Mouse (Mus musculus) kidney, postnatal 0 days (tissue): Measurements from ENCODE around the gene Prmt7. TPM values are rescaled to one million over a fixed set of nuclear protein-coding genes. Genes with fewer than 3 reads are reported as not detected.
A peak's percentile ranks its signal among the peaks of the same experiment; 100 is the strongest.

Source experiments
- ATAC-seq: fragments of 200-750 bp; cut with Nextera tagmentation; replicated peaks from 2 replicates; pipeline ENCODE4 v1.8.0; 2017; ENCODE audit warnings: low read depth, moderate number of reproducible peaks, moderate TSS enrichment, moderate library complexity; ENCODE audit not compliant: low FRiP score
- DNase-seq: peaks from one replicate; pipeline ENCODE4 v3.0.0-alpha.2; 2016; ENCODE audit warnings: low spot score
- H3K27ac ChIP-seq: fragments of 300-500 bp; sonication (generic); 2 replicates; pipeline ENCODE4 v1.5.1; 2014; ENCODE audit warnings: mild to moderate bottlenecking
- H3K27me3 ChIP-seq: fragments of 300-500 bp; sonication (generic); 2 replicates; pipeline ENCODE4 v1.6.1; 2014; ENCODE audit warnings: low read length, mixed read lengths; ENCODE audit not compliant: insufficient read depth
- H3K36me3 ChIP-seq: fragments of 300-500 bp; sonication (generic); 2 replicates; pipeline ENCODE4 v1.6.1; 2014; ENCODE audit warnings: low read length, mixed read lengths; ENCODE audit not compliant: insufficient read depth
- H3K4me1 ChIP-seq: fragments of 300-500 bp; sonication (generic); replicated peaks from 2 replicates; pipeline ENCODE4 v1.6.1; 2014; ENCODE audit warnings: antibody characterized with exemption, low read length, mixed read lengths; ENCODE audit not compliant: insufficient read depth
- H3K4me2 ChIP-seq: fragments of 300-500 bp; sonication (generic); 2 replicates; pipeline ENCODE4 v1.6.1; 2014; ENCODE audit warnings: mild to moderate bottlenecking, low read length, moderate library complexity, mixed read lengths
- H3K4me3 ChIP-seq: fragments of 300-500 bp; sonication (generic); replicated peaks from 2 replicates; pipeline ENCODE4 v1.5.1; 2014; ENCODE audit warnings: low read depth, low read length
- H3K9ac ChIP-seq: fragments of 300-500 bp; sonication (generic); 2 replicates; pipeline ENCODE4 v1.6.1; 2014; ENCODE audit warnings: low read depth, low read length
- H3K9me3 ChIP-seq: fragments of 300-500 bp; sonication (generic); replicated peaks from 2 replicates; pipeline ENCODE4 v1.6.1; 2016; ENCODE audit warnings: low read length, inconsistent platforms, mixed read lengths
- CTCF ChIP-seq: IDR thresholded peaks from 2 replicates; pipeline ENCODE4 v1.5.1; 2016; ENCODE audit warnings: antibody characterized with exemption, low read depth, mild to moderate bottlenecking, moderate library complexity
- WGBS: fragments of 180-500 bp; shearing (Covaris S2); extraction: QIAGEN DNeasy Blood & Tissue Kit; methylation state at CpG from one replicate; pipeline ENCODE4 v1.1.7; 2014; 5-methylcytosine and 5-hydroxymethylcytosine counted together
- polyA plus RNA-seq: library from polyadenylated mRNA; unstranded; fragments of >200 nt; fragmentation: Nextera tagmentation; extraction: Ambion mirVana; gene quantifications from 2 replicates; pipeline ENCODE4 v1.2.1, GENCODE M21; 2015

Gene Prmt7
- polyA plus RNA-seq, 1 experiment from 2014 or later: 30.1 TPM

DNA sequence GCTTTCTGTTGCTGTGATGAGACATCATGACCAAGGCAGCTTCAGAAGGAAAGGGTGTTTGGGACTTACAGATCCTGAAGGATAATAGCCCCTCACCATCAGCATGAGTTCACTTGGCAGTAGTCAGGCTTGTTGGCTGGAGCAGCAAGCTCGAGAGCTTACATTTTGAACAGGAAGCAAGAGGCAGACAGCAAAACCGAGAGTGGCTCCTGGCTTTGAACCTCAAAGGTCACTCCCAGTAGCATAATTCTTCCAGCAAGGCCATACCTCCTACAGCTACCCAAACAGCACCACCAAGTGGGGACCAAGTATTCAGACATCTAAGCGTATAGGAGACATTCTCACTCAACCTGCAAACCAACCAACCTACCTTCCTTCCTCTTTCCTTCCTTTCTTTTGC lies 22.0 kb downstream of the Prmt7 start:
- no peaks in the 10 kb centered on the region for H3K27me3 ChIP-seq
- H3K27ac ChIP-seq: no peak overlapping the region
- peaks cover 21% of the 10 kb centered on the region; the same call in 1 of the 2 replicates for H3K36me3 ChIP-seq

DNA sequence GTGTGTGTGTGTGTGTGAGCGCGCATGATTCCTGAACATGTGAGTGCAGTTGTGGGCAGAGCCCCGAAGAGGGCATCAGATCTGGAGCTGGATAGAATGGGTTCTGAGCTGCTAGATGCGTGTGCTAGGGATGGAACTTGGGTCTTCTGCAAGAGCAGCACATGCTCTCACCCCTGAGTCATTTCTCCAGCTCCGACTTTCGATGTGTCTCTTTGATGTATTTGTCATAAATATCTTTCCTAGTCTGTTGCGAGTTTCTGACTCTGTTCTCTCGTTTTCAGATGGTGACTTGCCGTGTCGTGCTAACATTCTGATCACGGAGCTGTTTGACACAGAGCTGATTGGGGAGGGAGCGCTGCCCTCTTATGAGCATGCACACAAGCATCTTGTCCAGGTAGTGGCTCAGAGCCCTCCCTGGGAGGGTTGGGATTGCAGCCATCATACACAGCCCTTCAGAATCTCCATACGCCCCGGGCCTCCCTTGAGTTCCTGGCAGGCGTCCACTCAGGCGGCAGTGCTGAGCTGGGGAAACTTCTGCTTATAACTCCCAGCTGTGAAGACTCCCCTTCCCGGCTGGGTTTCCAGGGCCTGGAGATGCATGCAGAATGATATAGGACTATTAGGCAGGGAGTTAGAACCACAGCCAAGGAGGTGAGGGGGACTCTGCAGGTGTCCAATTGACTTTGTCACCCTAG lies 24.0 kb downstream of the Prmt7 start:
- no peaks in the 10 kb centered on the region for H3K4me1 ChIP-seq
- H3K4me3 ChIP-seq: no peak overlapping the region
- peak; percentile 28 for DNase-seq
- no peak overlapping the region for H3K27ac ChIP-seq
- WGBS: 76% methylated on average over 17 of the region's 17 CpGs
- no peaks in the 10 kb centered on the region for H3K27me3 ChIP-seq
- H3K9ac ChIP-seq: no peak overlapping the region
- no peaks in the 10 kb centered on the region for H3K9me3 ChIP-seq
- H3K36me3 ChIP-seq: 0 out of 2 replicates have a peak, but pooled peaks cover 21% of the 10 kb centered on the region
- no peak for ATAC-seq
- no peak for TF ChIP-seq CTCF
- no peak overlapping the region for H3K4me2 ChIP-seq

More for the DNA sequence above, 22.0 kb downstream of the Prmt7 start:
- peak; percentile 34; the same call in 1 of the 2 replicates for TF ChIP-seq CTCF
- ATAC-seq (no peak), DNase-seq (no peak)
- Histone ChIP-seq H3K9ac (no peak overlapping the region), H3K9me3 (no peaks in the 10 kb centered on the region), H3K4me1 (no peaks in the 10 kb centered on the region), H3K4me3 (no peak overlapping the region), H3K4me2 (no peak overlapping the region)
- 63% methylated on average over 3 of the region's 3 CpGs for WGBS

DNA sequence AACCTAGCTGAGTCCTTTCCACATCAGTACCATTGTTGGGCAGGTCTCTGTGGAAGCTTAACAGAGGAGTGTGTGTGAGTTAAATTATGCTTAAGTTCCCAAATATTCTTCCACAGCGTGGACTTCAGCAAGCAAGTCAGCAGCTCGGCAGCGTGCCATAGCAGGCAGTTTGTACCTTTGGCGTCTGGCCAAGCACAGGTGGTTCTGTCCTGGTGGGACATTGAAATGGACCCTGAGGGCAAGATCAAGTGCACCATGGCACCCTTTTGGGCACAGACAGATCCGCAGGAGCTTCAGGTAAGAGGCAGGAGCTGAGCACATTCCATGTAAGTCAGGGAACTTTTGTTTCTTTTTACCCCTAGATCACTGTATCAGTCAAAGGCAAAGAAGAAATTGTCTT lies 26.4 kb downstream of the Prmt7 start:
- Histone ChIP-seq H3K4me1 (no peaks in the 10 kb centered on the region), H3K4me3 (no peak overlapping the region), H3K4me2 (no peak overlapping the region), H3K27ac (no peak overlapping the region), H3K9ac (no peak overlapping the region), H3K9me3 (no peaks in the 10 kb centered on the region), H3K36me3 (0 out of 2 replicates have a peak, but pooled peaks cover 21% of the 10 kb centered on the region), H3K27me3 (no peaks in the 10 kb centered on the region)
- WGBS: 89% methylated on average over 5 of the region's 5 CpGs
- TF ChIP-seq CTCF: no peak
- DNase-seq (no peak), ATAC-seq (no peak)

DNA sequence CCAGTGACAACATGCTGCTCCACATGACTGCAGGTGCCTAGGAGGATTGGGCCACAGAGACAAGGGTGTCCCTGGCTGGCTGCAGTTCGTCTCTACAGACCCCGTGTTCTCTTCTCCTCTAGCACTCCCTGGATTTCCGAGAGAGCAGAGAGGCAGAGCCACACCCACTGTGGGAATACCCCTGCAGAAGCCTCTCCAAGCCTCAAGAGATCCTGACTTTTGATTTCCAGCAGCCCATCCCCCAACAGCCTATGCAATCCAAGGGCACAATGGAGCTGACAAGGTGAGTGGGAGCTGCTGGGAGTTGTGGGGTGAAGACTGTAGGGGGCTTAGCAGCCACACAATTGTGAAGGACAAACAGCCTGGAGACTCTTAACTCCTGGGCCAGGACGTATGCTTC lies 39.5 kb downstream of the Prmt7 start:
- Histone ChIP-seq H3K4me1 (no peaks in the 10 kb centered on the region), H3K27me3 (no peaks in the 10 kb centered on the region), H3K4me2 (no peak overlapping the region), H3K36me3 (peaks cover 41% of the 10 kb centered on the region; the same call in 1 of the 2 replicates), H3K4me3 (no peak overlapping the region), H3K9ac (no peak overlapping the region), H3K9me3 (no peaks in the 10 kb centered on the region), H3K27ac (no peak overlapping the region)
- WGBS: 78% methylated on average over 4 of the region's 4 CpGs
- DNase-seq (no peak), ATAC-seq (no peak)
- no peak for TF ChIP-seq CTCF

DNA sequence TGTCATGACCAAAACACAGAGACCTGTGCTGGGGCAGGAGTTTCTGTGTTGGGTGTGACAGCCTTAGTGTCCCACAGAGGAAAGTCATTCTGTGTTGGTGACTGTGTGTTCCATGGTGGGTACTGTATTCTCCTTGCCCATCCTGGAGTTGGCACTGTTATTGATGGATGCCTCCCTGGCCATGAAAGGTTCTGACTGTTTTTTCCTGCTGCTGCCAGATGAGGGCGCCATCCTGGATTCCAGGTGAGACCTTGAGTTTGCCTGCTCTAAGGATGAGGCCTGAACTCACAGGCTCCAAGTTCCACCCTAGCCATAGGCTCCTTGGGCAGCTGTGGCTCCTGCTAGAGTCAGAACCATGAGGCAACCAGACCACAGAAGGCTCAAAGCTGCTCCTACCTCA lies 47.4 kb downstream of the Prmt7 start:
- Histone ChIP-seq H3K27ac (no peak overlapping the region), H3K36me3 (0 out of 2 replicates have a peak, but pooled peaks cover 3% of the 10 kb centered on the region), H3K9ac (no peak overlapping the region), H3K4me3 (no peak overlapping the region), H3K4me2 (no peak overlapping the region), H3K4me1 (no peaks in the 10 kb centered on the region), H3K27me3 (no peaks in the 10 kb centered on the region), H3K9me3 (no peaks in the 10 kb centered on the region)
- no peak for ATAC-seq
- peak; percentile 46; the same call in 1 of the 2 replicates for TF ChIP-seq CTCF
- 44% methylated on average over 1 of the region's 1 CpGs for WGBS
- DNase-seq: no peak

DNA sequence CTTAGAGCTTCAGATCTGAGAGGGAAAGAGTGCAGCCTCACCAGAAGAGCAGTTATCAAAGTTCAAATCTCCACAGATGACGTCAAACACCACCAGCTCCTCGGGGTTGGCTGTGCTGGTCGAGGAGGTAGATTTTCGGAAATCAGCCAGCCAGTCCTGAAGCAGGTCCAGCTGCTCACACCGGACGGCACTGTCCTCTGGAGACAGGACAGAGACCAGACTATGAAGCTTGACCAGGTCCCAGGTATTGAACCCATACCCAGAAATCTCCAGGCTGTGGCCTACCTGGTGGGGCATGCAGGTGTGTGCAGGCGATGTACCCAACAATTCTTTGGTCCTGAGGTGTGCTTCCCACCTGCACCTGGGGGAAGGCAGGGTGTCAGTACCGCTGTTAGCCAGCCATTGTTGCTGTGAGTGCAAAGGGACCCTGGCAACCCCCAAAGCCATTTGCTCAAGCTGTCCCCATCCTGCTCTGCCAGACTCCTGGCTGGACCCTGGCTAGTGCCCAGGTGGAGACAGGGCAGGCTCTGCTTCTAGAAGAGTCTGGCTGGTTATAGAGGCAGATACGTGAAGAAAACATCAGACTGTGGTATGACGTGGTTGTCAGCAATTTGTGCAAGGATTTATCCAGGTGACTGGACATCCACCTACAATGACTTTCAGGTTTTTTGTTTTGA lies 49.0 kb downstream of the Prmt7 start:
- Histone ChIP-seq H3K4me1 (no peaks in the 10 kb centered on the region), H3K4me2 (no peak overlapping the region), H3K9ac (no peak overlapping the region), H3K36me3 (no peaks in the 10 kb centered on the region), H3K27ac (no peak overlapping the region), H3K27me3 (no peaks in the 10 kb centered on the region), H3K9me3 (no peaks in the 10 kb centered on the region), H3K4me3 (no peak overlapping the region)
- WGBS: 87% methylated on average over 10 of the region's 10 CpGs
- ATAC-seq: no peak
- DNase-seq: no peak
- TF ChIP-seq CTCF: no peak
